Mouse (Mus musculus): ENCODE results near the gene Tmem219. TPM values are rescaled to one million over a fixed set of nuclear protein-coding genes. Genes with fewer than 3 reads are reported as not detected.

Tmem219 gene
- polyA plus RNA-seq, 1 experiment from 2014 or later = 16.7 TPM

GRCm38 (mm10) chr7:126870520-126870891 is 52.2 kb downstream of the Tmem219 start:
- Histone ChIP-seq H3K27ac (replicated peaks) (no peak overlapping the region), H3K27me3 (replicated peaks; ENCODE audit: low read depth, poor library complexity, severe bottlenecking) (no peaks in the 10 kb centered on the region), H3K4me3 (no peak overlapping the region; the same call in 1 of the 2 replicates), H3K4me1 (peaks cover 5% of the 10 kb centered on the region; the same call in 1 of the 2 replicates), H3K9me3 (no peaks in the 10 kb centered on the region), H3K36me3 (replicated peaks) (peaks cover 100% of the 10 kb centered on the region)
- DNase-seq (ENCODE audit: low spot score) = no peak
- WGBS = 98% methylated on average over 2 of the region's 2 CpGs

DNA sequence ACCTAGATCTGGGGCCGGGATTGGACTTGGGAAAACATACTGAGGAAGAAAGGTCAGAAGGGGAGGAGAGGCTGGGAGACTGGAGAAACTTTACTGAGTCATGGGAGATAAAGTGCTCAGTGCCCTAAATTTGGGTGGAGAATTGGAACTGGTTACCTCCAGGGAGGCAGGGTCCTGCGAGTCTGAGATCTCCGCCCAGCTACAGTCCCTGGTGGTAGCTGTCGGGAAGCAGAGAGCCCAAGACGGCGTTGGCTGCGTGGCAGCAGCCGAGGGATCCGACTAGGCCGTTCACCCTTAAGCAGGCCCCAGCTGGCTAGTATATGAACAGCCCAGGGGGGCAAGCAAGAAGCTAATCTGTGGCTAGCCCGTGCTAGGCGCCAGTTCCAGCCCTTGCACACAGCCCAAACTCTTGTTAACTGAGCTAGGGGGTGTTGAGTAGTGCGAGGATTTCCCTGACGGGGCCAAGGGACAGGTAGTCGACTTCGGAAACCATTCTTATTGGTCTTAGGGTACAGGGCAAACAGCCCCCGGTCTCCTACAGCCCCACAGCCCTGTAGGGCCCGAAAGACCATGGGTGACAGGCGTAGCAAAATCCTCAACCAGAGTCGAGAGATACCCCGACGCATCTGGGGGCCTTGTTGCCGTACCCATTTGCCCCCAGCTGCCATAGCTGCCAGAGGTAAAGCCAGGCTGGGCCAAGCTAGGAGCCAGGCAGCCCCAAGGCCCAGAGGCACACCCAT is 52.8 kb downstream of the Tmem219 start:
- DNase-seq (ENCODE audit: low spot score) = no peak
- Histone ChIP-seq H3K27me3 (replicated peaks; ENCODE audit: low read depth, poor library complexity, severe bottlenecking) (no peaks in the 10 kb centered on the region), H3K9me3 (no peaks in the 10 kb centered on the region), H3K4me3 (peak overlapping the region; percentile 13; the same call in 1 of the 2 replicates), H3K4me1 (peaks cover 5% of the 10 kb centered on the region; the same call in 1 of the 2 replicates), H3K36me3 (replicated peaks) (peaks cover 100% of the 10 kb centered on the region), H3K27ac (replicated peaks) (no peak overlapping the region)
- 92% methylated on average over 23 of the region's 23 CpGs for WGBS

DNA sequence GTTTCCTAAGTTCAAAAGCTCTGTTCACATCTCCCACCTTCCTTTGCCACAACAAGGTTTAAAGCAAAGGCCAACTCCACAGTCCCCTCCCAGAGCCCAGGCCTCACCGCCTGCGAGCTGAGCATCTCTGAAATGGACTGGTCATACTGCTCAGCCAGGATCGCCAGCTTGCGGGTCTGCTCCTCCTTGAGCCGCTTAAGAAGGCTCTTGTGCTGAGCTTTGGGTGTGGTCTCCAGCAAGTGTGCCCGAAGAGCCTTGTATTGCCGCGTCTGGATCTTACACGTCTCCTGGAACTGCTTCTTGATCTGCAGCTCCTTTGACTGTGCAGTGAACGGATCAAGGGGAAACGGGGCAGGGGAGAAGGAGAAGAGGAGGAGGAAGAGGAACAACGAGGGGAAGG is 54.7 kb downstream of the Tmem219 start:
- peaks cover 23% of the 10 kb centered on the region for H3K4me1 ChIP-seq
- peaks cover 99% of the 10 kb centered on the region for H3K36me3 ChIP-seq (replicated peaks)
- DNase-seq (ENCODE audit: low spot score) = no peak
- no peak overlapping the region for H3K27ac ChIP-seq (replicated peaks)
- H3K27me3 ChIP-seq (replicated peaks; ENCODE audit: low read depth, poor library complexity, severe bottlenecking) = no peaks in the 10 kb centered on the region
- 87% methylated on average over 12 of the region's 12 CpGs for WGBS
- H3K4me3 ChIP-seq = no peak overlapping the region
- no peaks in the 10 kb centered on the region for H3K9me3 ChIP-seq

- no peak overlapping the region for H3K4me3 ChIP-seq
- peaks cover 94% of the 10 kb centered on the region for H3K36me3 ChIP-seq (replicated peaks)
- no peak overlapping the region for H3K27ac ChIP-seq (replicated peaks)
- 89% methylated on average over 2 of the region's 2 CpGs for WGBS
- no peaks in the 10 kb centered on the region for H3K9me3 ChIP-seq
- H3K4me1 ChIP-seq = peaks cover 27% of the 10 kb centered on the region
- DNase-seq (ENCODE audit: low spot score) = no peak
- no peaks in the 10 kb centered on the region for H3K27me3 ChIP-seq (replicated peaks; ENCODE audit: low read depth, poor library complexity, severe bottlenecking)
Observed at GRCm38 (mm10) chr7:126867534-126867933, 55.2 kb downstream of the Tmem219 start.

DNA sequence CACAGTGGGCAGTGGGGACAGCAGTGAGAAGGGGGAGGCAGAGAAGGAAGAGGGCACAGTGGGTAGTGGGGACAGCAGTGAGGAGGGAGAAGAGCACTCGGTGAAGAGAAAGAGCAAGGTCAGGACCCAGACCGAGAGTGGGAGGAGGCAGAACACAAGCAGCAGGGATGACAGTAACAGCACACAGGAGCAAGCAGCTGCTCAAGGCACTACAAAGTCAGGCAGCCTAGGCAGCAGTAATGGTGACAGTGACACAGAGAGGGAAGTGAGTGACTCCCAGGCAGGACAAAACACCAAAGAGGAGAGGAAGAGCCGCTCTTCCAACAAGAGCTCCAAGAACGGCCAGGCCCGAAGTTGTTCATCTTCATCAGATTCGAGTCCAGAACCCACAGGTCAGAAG is 58.9 kb downstream of the Tmem219 start:
- peaks cover 77% of the 10 kb centered on the region for H3K36me3 ChIP-seq (replicated peaks)
- WGBS = 77% methylated on average over 6 of the region's 6 CpGs
- peaks cover 40% of the 10 kb centered on the region for H3K4me1 ChIP-seq
- no peak for DNase-seq (ENCODE audit: low spot score)
- H3K9me3 ChIP-seq = no peaks in the 10 kb centered on the region
- H3K27me3 ChIP-seq (replicated peaks; ENCODE audit: low read depth, poor library complexity, severe bottlenecking) = no peaks in the 10 kb centered on the region
- peak overlapping the region; percentile 93 for H3K27ac ChIP-seq (replicated peaks)
- H3K4me3 ChIP-seq = peak overlapping the region; percentile 76

GRCm38 (mm10) chr7:126862147-126862784 is 60.5 kb downstream of the Tmem219 start, which contains the start of gene Ino80e:
TSS of gene Ino80e (minus strand) at chr7:126862377.
- under 1% methylated on average over 41 of the region's 41 CpGs for WGBS
- Histone ChIP-seq H3K4me1 (peaks cover 41% of the 10 kb centered on the region), H3K9me3 (no peaks in the 10 kb centered on the region), H3K27me3 (replicated peaks; ENCODE audit: low read depth, poor library complexity, severe bottlenecking) (no peaks in the 10 kb centered on the region), H3K27ac (replicated peaks) (peak within 1 kb of the TSS; percentile 93), H3K36me3 (replicated peaks) (peaks cover 77% of the 10 kb centered on the region), H3K4me3 (peak within 1 kb of the TSS; percentile 76)
- DNase-seq (ENCODE audit: low spot score) = peak; percentile 96

DNA sequence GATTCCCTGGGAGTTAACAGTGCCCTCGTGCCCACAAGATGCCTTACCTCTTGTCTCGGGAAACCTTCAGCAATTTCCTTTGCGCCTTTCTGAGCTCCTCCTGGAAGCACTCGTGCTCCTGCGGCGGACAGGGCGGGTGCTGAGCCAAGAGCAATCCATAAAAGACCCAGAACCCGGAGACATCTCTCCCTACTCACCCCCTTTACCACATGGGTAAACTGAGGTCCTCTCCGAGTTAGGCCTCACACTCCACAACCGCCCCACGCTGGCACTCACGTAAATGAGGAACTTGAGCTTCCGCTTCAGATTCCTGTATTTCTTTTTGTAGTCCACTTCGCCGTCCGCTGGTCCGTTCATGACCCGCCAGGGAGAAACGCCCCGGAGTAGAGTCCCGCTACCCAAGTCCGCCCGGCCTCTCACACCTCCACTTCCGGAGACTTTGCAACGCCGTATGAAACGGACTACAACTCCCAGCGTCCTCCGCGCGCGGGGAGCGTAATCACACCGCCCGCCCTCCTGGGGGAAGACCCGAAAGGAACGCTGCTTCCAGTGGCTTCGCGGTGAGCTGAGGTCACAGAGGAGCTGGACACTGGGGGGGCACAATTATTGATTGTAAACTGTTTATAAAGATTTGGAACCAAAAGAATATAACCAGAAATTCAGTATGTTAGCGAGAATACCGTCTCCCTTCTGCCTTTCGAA is 61.1 kb downstream of the Tmem219 start, which contains the start of gene Hirip3:
Hirip3 (plus strand) TSS at position 544 of the 702 bp plus-strand sequence.
- Histone ChIP-seq H3K9me3 (no peaks in the 10 kb centered on the region), H3K4me1 (peaks cover 43% of the 10 kb centered on the region), H3K36me3 (replicated peaks) (peaks cover 77% of the 10 kb centered on the region), H3K4me3 (peak within 1 kb of the TSS; percentile 76), H3K27me3 (replicated peaks; ENCODE audit: low read depth, poor library complexity, severe bottlenecking) (no peaks in the 10 kb centered on the region), H3K27ac (replicated peaks) (peak within 1 kb of the TSS; percentile 93)
- DNase-seq (ENCODE audit: low spot score) = peak; percentile 96
- WGBS = 3% methylated on average over 42 of the region's 42 CpGs

DNA sequence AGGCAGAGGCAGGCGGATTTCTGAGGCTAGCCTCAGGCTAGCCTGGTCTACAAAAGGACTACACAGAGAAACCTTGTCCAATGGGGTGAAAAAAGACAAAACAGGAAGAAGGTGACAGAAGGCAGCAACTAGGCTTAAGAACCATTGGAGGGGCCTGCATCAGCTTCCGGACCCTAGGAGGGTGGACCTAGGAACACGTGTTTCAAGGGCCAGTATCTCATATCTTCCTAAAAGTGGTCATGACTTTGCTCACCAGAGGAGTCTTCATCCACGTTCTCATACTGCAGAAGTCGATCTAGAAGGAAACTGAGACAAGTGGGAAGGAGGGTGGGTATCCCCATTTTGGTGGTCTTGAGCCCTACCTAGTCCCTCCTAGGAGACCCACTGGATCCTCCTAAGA is 61.7 kb downstream of the Tmem219 start:
- WGBS = 72% methylated on average over 5 of the region's 5 CpGs
- peak overlapping the region; percentile 93 for H3K27ac ChIP-seq (replicated peaks)

GRCm38 (mm10) chr7:126856741-126857420 is 65.8 kb downstream of the Tmem219 start:
- WGBS = 80% methylated on average over 9 of the region's 9 CpGs
- H3K4me3 ChIP-seq = no peak overlapping the region
- H3K36me3 ChIP-seq (replicated peaks) = peaks cover 89% of the 10 kb centered on the region
- no peaks in the 10 kb centered on the region for H3K9me3 ChIP-seq
- H3K27ac ChIP-seq (replicated peaks) = no peak overlapping the region
- peaks cover 17% of the 10 kb centered on the region for H3K4me1 ChIP-seq
- DNase-seq (ENCODE audit: low spot score) = no peak
- peaks cover 4% of the 10 kb centered on the region; the same call in 1 of the 2 replicates for H3K27me3 ChIP-seq (replicated peaks; ENCODE audit: low read depth, poor library complexity, severe bottlenecking)

More for the DNA sequence above, 61.7 kb downstream of the Tmem219 start:
- H3K9me3 ChIP-seq = no peaks in the 10 kb centered on the region
- H3K27me3 ChIP-seq (replicated peaks; ENCODE audit: low read depth, poor library complexity, severe bottlenecking) = no peaks in the 10 kb centered on the region
- DNase-seq (ENCODE audit: low spot score) = no peak
- peaks cover 39% of the 10 kb centered on the region for H3K4me1 ChIP-seq
- H3K36me3 ChIP-seq (replicated peaks) = peaks cover 77% of the 10 kb centered on the region
- H3K4me3 ChIP-seq = peak overlapping the region; percentile 76

- H3K27me3 ChIP-seq (replicated peaks; ENCODE audit: low read depth, poor library complexity, severe bottlenecking) = peaks cover 14% of the 10 kb centered on the region
- H3K27ac ChIP-seq (replicated peaks) = no peak overlapping the region
- H3K36me3 ChIP-seq (replicated peaks) = peaks cover 99% of the 10 kb centered on the region
- peaks cover 20% of the 10 kb centered on the region for H3K4me1 ChIP-seq
- no peaks in the 10 kb centered on the region for H3K9me3 ChIP-seq
- H3K4me3 ChIP-seq = no peak overlapping the region
- 77% methylated on average over 3 of the region's 3 CpGs for WGBS
- no peak for DNase-seq (ENCODE audit: low spot score)
Observed at GRCm38 (mm10) chr7:126855641-126856040, 67.1 kb downstream of the Tmem219 start.

GRCm38 (mm10) chr7:126853454-126853853 is 69.3 kb downstream of the Tmem219 start:
- Histone ChIP-seq H3K27me3 (replicated peaks; ENCODE audit: low read depth, poor library complexity, severe bottlenecking) (peaks cover 36% of the 10 kb centered on the region), H3K36me3 (replicated peaks) (peaks cover 77% of the 10 kb centered on the region), H3K9me3 (no peaks in the 10 kb centered on the region), H3K4me1 (peaks cover 31% of the 10 kb centered on the region), H3K4me3 (no peak overlapping the region), H3K27ac (replicated peaks) (no peak overlapping the region)
- DNase-seq (ENCODE audit: low spot score) = no peak
- 89% methylated on average over 5 of the region's 5 CpGs for WGBS

DNA sequence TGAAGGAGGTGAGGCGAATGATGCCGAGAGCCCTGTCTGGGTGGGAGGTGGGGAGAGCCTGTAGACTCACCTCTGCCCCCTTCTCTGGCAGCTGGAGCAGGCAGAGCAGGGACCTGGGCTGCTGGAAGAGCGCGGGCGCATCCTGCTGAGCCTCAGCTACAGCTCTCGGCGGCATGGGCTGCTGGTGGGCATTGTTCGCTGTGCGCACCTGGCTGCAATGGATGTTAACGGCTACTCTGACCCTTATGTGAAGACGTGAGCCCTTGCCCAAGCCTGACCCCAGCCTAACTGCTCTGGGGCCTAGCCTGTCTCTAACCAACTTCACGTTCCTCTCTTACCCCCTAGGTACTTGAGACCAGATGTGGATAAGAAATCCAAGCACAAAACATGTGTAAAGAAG is 71.5 kb downstream of the Tmem219 start:
- no peak for DNase-seq (ENCODE audit: low spot score)
- Histone ChIP-seq H3K36me3 (replicated peaks) (peaks cover 55% of the 10 kb centered on the region), H3K4me3 (peak overlapping the region; percentile 8; the same call in 1 of the 2 replicates), H3K4me1 (peaks cover 46% of the 10 kb centered on the region), H3K27me3 (replicated peaks; ENCODE audit: low read depth, poor library complexity, severe bottlenecking) (peaks cover 58% of the 10 kb centered on the region), H3K9me3 (no peaks in the 10 kb centered on the region), H3K27ac (replicated peaks) (0 out of 2 replicates have a peak overlapping the region, but pooled peaks have one; percentile 8)
- WGBS = 28% methylated on average over 12 of the region's 12 CpGs

Measured in embryonic facial prominence, embryonic 10.5 days (tissue).